Mouse (Mus musculus): ENCODE results near the gene Dcaf7. TPM values are rescaled to one million over a fixed set of nuclear protein-coding genes. Genes with fewer than 3 reads are reported as not detected.
"Not testable (repeated sequence)": the region's sequence is repeated elsewhere in the genome, so short reads cannot be mapped to it uniquely, and the experiment has no call there.

Dcaf7 gene
- polyA plus RNA-seq, 1 experiment from 2014 or later, result 51.6 TPM

DNA sequence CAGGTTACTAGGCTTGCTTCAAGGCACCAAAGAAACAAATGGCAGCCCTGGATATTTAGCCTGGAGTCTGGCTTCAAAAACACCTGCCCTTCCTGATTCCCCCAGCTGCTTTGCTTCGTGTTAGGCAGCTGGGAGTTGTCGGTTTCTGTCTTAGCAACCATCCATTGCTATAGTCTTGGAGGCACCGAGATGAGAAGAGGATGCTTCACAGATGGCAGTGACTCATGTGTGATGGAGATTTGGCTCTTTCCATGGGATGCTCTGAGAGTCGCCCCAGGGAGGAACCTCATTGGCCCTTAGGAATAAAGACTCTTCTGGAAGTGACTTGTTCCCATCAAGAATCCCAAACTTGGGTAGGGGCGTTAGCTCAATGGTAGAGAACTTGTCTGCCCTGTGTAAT is 20.2 kb upstream of the Dcaf7 start:
- H3K4me2 ChIP-seq (replicated peaks), result no peak overlapping the region
- peaks cover 6% of the 10 kb centered on the region for H3K4me1 ChIP-seq (replicated peaks)
- H3K36me3 ChIP-seq, result no peaks in the 10 kb centered on the region
- H3K9me3 ChIP-seq, result no peaks in the 10 kb centered on the region
- WGBS, result 73% methylated on average over 5 of the region's 5 CpGs
- H3K4me3 ChIP-seq (replicated peaks), result no peak overlapping the region
- ATAC-seq, result no peak
- H3K27ac ChIP-seq, result no peak overlapping the region
- no peak overlapping the region for H3K9ac ChIP-seq
- peaks cover 12% of the 10 kb centered on the region for H3K27me3 ChIP-seq (replicated peaks)

DNA sequence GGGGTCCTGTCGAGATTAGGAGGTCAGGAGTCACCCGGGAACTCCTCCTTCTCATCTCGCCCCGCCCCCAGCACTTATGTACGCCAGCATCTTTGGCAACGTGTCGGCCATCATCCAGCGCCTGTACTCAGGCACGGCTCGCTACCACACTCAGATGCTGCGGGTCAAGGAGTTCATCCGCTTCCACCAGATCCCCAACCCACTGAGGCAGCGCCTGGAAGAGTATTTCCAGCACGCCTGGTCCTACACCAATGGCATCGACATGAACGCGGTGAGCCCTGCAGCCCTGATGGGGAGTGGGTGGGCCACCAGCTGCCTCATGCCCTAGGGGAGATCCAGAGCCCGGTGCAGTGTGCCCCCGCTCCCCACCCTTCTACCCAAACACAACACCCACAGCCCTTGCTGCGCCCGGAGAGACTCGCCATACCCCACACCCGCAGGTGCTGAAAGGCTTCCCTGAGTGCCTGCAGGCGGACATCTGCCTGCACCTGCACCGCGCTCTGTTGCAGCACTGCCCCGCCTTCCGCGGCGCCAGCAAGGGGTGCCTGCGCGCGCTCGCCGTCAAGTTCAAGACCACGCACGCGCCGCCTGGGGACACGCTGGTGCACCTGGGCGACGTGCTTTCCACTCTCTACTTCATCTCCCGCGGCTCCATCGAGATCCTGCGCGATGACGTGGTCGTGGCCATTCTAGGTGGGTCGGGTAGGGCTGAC is 16.5 kb upstream of the Dcaf7 start:
- Histone ChIP-seq H3K9me3 (no peaks in the 10 kb centered on the region), H3K4me2 (replicated peaks) (peak overlapping the region; percentile 80), H3K36me3 (no peaks in the 10 kb centered on the region), H3K4me3 (replicated peaks) (peak overlapping the region; percentile 35), H3K4me1 (replicated peaks) (peaks cover 6% of the 10 kb centered on the region), H3K27ac (no peak overlapping the region), H3K9ac (peak overlapping the region; percentile 28), H3K27me3 (replicated peaks) (peaks cover 12% of the 10 kb centered on the region)
- WGBS, result 1% methylated on average over 50 of the region's 50 CpGs
- peak; percentile 64 for ATAC-seq

DNA sequence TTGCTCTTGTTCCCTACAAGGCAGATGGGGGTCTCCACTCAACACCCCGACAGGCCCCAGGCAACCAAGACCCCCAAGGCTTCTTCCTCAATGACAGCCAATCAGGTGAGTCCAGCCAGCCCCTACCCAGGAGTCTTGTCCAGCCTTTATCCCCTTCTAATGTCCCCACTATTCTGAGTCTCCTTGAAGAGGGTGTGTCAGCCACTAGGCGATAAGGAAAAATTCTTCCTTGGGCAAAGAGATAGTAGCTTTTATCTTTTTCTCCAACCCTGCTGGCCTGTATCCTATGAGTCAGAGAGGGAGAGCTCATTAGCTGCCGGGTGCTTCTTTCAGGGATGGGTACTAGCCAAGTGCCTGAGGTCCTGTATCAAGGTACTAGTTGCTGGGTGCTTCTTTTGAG is 10.9 kb upstream of the Dcaf7 start:
- no peak overlapping the region for H3K4me3 ChIP-seq (replicated peaks)
- H3K9me3 ChIP-seq, result no peaks in the 10 kb centered on the region
- no peak for ATAC-seq
- peaks cover 3% of the 10 kb centered on the region; the same call in 1 of the 2 replicates for H3K4me1 ChIP-seq (replicated peaks)
- no peak overlapping the region for H3K27ac ChIP-seq
- no peak overlapping the region for H3K4me2 ChIP-seq (replicated peaks)
- H3K9ac ChIP-seq, result no peak overlapping the region
- no peaks in the 10 kb centered on the region for H3K36me3 ChIP-seq
- H3K27me3 ChIP-seq (replicated peaks), result peaks cover 4% of the 10 kb centered on the region; the same call in 1 of the 2 replicates
- 68% methylated on average over 3 of the region's 3 CpGs for WGBS

DNA sequence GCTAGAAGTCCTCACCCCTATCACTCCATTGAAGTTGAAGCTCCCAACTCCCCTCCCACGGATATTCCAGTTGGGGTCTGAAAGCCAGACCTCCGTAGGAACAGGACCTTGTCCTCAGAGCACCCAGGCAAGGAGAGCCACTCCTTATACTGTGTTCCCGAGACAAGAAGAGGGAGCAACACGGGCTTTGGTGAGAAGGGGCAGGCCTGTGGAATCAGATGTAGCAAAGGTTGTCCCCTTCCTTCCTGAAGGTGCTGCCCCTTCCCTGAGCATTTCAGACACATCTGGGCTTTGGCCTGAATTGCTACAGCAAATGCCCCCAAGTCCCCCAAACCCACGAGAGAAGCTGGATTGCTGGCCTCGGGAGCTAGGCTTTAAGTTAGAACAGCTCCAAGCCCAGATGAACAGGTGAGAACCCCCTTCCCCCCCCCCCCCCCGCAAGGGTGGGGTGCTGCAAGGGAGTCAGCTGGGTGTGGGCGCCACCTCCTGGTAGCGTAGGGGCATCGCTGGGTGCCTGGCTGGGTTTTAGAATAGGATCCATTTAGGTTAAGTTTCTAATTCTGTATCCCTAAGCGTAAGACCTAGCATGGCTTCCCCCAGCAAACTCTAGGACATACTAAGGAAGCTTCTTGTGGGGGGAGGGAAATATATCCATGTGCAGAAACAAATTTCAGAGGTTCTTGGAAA is 10.1 kb upstream of the Dcaf7 start:
- Histone ChIP-seq H3K27me3 (replicated peaks) (no peaks in the 10 kb centered on the region), H3K36me3 (no peaks in the 10 kb centered on the region), H3K27ac (no peak overlapping the region), H3K4me3 (replicated peaks) (no peak overlapping the region), H3K4me1 (replicated peaks) (peaks cover 3% of the 10 kb centered on the region; the same call in 1 of the 2 replicates), H3K9me3 (no peaks in the 10 kb centered on the region), H3K4me2 (replicated peaks) (no peak overlapping the region), H3K9ac (no peak overlapping the region)
- 30% methylated on average over 11 of the region's 11 CpGs for WGBS
- peak; percentile 43; the same call in 1 of the 2 replicates for ATAC-seq

DNA sequence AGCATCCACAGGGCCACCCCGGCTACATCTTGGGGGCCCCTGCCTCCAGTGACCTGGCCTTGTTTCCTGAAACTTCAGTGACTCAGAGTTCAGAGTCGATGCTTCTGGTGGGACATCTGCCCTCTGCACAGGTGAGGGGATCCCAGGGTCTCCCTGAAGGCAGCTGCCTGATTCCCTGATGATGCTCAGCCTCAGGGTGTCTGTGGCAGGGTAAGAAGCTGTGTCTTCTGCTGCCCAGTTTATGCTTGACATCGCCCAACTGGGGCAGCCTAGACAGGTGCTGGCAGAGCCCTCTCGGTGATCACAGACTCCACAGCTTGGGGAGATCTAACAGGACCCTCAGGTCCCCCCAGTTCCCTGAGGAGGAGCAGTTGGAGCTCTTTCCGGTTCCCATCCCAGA is 9.1 kb upstream of the Dcaf7 start:
- Histone ChIP-seq H3K4me3 (replicated peaks) (no peak overlapping the region), H3K36me3 (no peaks in the 10 kb centered on the region), H3K9me3 (no peaks in the 10 kb centered on the region), H3K4me1 (replicated peaks) (peaks cover 3% of the 10 kb centered on the region; the same call in 1 of the 2 replicates), H3K27me3 (replicated peaks) (no peaks in the 10 kb centered on the region), H3K4me2 (replicated peaks) (no peak overlapping the region), H3K9ac (no peak overlapping the region), H3K27ac (no peak overlapping the region)
- WGBS, result 88% methylated on average over 5 of the region's 5 CpGs
- no peak for ATAC-seq

DNA sequence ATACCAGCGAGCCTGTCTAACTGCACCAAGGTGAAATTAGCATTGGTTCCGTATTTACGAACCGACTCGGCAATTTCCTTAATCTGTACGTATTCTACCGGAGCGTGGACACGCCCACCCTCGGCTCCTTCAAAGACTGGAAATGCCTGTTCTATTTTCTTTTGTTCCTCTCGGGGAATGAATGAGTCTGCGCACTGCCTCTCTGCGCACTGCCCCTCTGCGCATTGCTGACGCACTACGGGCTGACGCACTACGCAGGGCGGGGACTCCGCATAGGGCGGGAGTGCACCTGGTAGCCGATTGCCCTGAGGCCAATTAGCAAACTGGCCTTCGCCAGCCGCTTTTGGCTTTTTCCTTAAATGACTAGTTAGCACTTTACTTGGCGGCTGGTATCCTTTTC is 4.6 kb upstream of the Dcaf7 start:
- not testable (repeated sequence) for H3K36me3 ChIP-seq; H3K9me3 ChIP-seq; H3K4me1 ChIP-seq (replicated peaks); ATAC-seq; H3K27me3 ChIP-seq (replicated peaks); H3K27ac ChIP-seq; H3K9ac ChIP-seq
- Histone ChIP-seq H3K4me3 (replicated peaks) (peak overlapping the region; percentile 30), H3K4me2 (replicated peaks) (peak overlapping the region; percentile 37; the same call in 1 of the 2 replicates)
- WGBS, result 15% methylated on average over 11 of the region's 25 CpGs

DNA sequence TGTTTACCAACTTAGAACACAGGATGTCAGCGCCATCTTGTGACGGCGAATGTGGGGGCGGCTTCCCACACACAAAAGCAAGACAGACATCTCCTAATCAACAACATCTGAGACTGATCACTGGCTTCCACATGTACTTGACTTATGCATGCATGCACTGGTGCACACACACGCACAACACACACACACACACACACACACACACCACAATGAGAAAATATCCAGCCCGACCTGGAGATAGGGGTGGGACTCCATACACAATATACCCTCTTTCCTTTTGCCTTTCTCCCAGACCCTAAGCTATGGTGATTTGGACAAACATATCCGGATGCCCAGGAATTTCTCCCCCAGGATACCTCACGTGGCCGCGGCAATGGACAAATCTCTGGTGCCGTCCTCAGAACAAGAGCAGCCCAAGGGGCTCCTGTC is 3.2 kb upstream of the Dcaf7 start:
- Histone ChIP-seq H3K27me3 (replicated peaks) (no peaks in the 10 kb centered on the region), H3K9ac (no peak overlapping the region; the same call in 1 of the 2 replicates), H3K4me2 (replicated peaks) (peak overlapping the region; percentile 39), H3K4me1 (replicated peaks) (peaks cover 5% of the 10 kb centered on the region; the same call in 1 of the 2 replicates), H3K4me3 (replicated peaks) (no peak overlapping the region), H3K36me3 (no peaks in the 10 kb centered on the region), H3K9me3 (no peaks in the 10 kb centered on the region), H3K27ac (peak overlapping the region; percentile 44)
- ATAC-seq, result peak; percentile 18
- 43% methylated on average over 11 of the region's 11 CpGs for WGBS

DNA sequence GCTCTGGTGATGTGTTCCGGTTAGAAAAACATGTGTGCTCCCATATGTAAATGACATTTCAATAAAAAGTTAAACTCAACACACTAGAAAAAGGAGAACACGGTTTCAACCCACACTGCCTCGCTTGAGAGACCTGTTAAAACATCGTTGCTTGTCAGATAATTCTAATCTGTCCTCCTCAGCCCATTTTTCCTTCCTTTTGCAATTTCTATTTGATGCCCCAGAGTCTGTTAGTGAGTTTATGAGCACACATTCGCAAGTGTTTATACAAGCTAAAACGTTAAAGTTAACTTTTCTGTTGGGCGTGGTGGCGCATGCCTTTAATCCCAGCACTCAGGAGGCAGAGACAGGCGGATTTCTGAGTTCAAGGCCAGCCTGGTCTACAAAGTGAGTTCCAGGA is 1.7 kb upstream of the Dcaf7 start:
- ATAC-seq, result no peak
- H3K27me3 ChIP-seq (replicated peaks), result no peaks in the 10 kb centered on the region
- WGBS, result 84% methylated on average over 9 of the region's 9 CpGs
- no peak overlapping the region for H3K4me3 ChIP-seq (replicated peaks)
- peaks cover 7% of the 10 kb centered on the region; the same call in 1 of the 2 replicates for H3K4me1 ChIP-seq (replicated peaks)
- H3K4me2 ChIP-seq (replicated peaks), result no peak overlapping the region
- no peaks in the 10 kb centered on the region for H3K36me3 ChIP-seq
- H3K9me3 ChIP-seq, result no peaks in the 10 kb centered on the region
- no peak overlapping the region for H3K9ac ChIP-seq
- no peak overlapping the region for H3K27ac ChIP-seq

DNA sequence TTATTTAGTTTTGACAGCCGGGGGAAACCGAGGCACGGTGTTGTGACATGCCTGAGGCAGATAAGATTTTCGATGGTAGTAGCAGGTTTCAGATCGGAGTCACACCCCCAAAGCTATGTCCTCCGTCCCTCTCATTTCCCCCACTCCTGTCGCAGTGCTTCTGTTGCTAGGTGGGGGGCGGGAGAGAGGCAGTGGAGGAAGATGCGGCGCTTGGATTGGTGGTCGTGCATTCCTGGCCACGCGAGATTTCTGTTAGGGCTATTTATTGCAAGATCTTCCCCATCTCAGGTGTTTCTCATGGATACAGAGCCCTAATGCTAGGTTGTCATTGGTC is 713 bp downstream of the Dcaf7 start:
- H3K27me3 ChIP-seq (replicated peaks), result no peaks in the 10 kb centered on the region
- peaks cover 7% of the 10 kb centered on the region; the same call in 1 of the 2 replicates for H3K4me1 ChIP-seq (replicated peaks)
- H3K4me3 ChIP-seq (replicated peaks), result peak overlapping the region; percentile 99
- H3K9ac ChIP-seq, result peak overlapping the region; percentile 98
- no peak for ATAC-seq
- no peaks in the 10 kb centered on the region for H3K9me3 ChIP-seq
- H3K27ac ChIP-seq, result peak overlapping the region; percentile 92
- H3K36me3 ChIP-seq, result no peaks in the 10 kb centered on the region
- H3K4me2 ChIP-seq (replicated peaks), result peak overlapping the region; percentile 71
- under 1% methylated on average over 13 of the region's 13 CpGs for WGBS

DNA sequence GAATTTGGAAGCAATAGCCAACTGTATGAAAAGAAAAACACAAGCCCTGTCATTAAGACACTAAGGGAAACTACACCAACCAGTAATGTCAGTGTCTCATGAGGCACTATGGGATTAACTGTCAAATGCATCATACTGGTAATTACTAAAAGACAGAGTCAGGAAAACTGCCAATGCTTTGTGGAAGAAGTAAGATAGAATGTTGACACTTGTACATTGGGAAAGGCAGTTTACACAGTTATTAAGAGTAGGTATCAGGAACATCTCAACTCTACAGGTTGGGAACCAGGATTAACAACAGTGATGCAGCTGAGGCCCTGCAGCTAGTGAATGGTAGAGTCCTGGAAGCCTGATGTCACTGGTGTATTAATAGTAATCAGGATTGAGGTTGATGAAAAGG is 7.7 kb downstream of the Dcaf7 start:
- no peaks in the 10 kb centered on the region for H3K4me1 ChIP-seq (replicated peaks)
- no peak overlapping the region for H3K9ac ChIP-seq
- no peak for ATAC-seq
- H3K4me2 ChIP-seq (replicated peaks), result no peak overlapping the region
- no peaks in the 10 kb centered on the region for H3K9me3 ChIP-seq
- H3K27ac ChIP-seq, result no peak overlapping the region
- no peaks in the 10 kb centered on the region for H3K27me3 ChIP-seq (replicated peaks)
- peaks cover 20% of the 10 kb centered on the region for H3K36me3 ChIP-seq
- no peak overlapping the region for H3K4me3 ChIP-seq (replicated peaks)

DNA sequence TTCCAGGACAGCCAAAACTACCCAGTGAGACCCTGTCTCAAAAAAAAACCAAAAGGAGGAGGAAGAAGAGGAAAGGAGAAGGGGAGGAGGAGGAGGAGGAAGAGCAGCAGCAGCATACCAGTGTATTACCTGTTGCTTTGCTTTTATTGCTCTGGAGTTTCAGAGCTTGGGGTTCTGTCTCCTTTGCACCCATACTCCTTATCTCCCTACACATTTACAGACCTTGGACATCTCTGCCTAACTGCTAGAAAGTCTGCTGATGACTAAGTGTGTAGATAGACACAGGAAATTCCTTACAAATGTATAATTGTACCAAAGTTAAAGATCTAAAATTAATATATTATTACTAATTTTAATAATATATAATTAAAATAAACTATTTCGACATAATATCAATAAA is 8.6 kb downstream of the Dcaf7 start:
- Histone ChIP-seq H3K9ac (no peak overlapping the region), H3K4me2 (replicated peaks) (no peak overlapping the region), H3K27me3 (replicated peaks) (no peaks in the 10 kb centered on the region), H3K36me3 (peaks cover 20% of the 10 kb centered on the region), H3K27ac (no peak overlapping the region), H3K9me3 (no peaks in the 10 kb centered on the region), H3K4me3 (replicated peaks) (no peak overlapping the region), H3K4me1 (replicated peaks) (no peaks in the 10 kb centered on the region)
- no peak; the same call in 1 of the 2 replicates for ATAC-seq
- 85% methylated on average over 1 of the region's 1 CpGs for whole genome bisulfite sequencing

DNA sequence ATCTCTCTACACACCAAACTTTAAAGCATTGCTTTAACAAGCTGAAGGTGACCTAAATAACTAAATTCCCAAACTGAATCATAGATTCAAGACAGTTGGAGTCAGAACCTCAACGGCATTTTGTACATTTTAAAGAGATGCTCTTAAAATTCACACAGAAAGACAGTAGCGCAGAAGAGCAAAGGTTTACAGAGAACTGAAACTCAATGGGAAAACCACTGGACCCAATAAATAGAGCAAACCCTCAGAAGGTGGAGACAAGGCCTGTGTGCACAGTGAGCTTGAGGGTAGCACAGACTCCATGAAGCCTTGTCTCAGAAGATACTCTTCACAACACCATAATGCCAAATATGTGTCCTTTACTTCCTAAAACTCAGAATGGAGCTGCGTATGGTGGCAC is 9.1 kb downstream of the Dcaf7 start:
- no peak for ATAC-seq
- no peaks in the 10 kb centered on the region for H3K9me3 ChIP-seq
- H3K4me1 ChIP-seq (replicated peaks), result no peaks in the 10 kb centered on the region
- peaks cover 21% of the 10 kb centered on the region for H3K36me3 ChIP-seq
- WGBS, result 91% methylated on average over 3 of the region's 3 CpGs
- no peak overlapping the region for H3K4me2 ChIP-seq (replicated peaks)
- no peak overlapping the region for H3K9ac ChIP-seq
- H3K4me3 ChIP-seq (replicated peaks), result no peak overlapping the region
- H3K27ac ChIP-seq, result no peak overlapping the region
- no peaks in the 10 kb centered on the region for H3K27me3 ChIP-seq (replicated peaks)

DNA sequence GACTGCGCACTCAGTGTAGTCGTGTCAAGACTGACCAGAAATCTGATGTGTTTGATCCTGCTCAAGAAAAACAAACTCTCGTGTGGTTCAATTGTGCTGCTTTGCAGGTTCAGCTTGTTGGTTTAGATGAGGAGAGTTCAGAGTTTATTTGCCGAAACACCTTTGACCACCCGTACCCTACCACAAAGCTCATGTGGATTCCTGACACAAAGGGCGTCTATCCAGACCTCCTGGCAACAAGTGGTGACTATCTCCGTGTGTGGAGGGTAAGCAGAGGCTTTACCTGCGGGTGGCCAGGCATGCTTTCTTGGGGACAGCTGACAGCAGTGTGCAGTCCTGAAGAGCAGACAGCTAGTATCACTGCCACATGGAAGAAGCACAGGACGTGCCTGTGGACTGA is 9.9 kb downstream of the Dcaf7 start:
- H3K4me3 ChIP-seq (replicated peaks), result no peak overlapping the region
- H3K27ac ChIP-seq, result no peak overlapping the region
- WGBS, result 81% methylated on average over 9 of the region's 9 CpGs
- H3K9me3 ChIP-seq, result no peaks in the 10 kb centered on the region
- no peak overlapping the region for H3K4me2 ChIP-seq (replicated peaks)
- no peaks in the 10 kb centered on the region for H3K4me1 ChIP-seq (replicated peaks)
- peaks cover 29% of the 10 kb centered on the region for H3K36me3 ChIP-seq
- no peak for ATAC-seq
- no peaks in the 10 kb centered on the region for H3K27me3 ChIP-seq (replicated peaks)
- no peak overlapping the region for H3K9ac ChIP-seq
